ENCODE assay signal across 19 mouse cellular contexts in the genomic region with DNA sequence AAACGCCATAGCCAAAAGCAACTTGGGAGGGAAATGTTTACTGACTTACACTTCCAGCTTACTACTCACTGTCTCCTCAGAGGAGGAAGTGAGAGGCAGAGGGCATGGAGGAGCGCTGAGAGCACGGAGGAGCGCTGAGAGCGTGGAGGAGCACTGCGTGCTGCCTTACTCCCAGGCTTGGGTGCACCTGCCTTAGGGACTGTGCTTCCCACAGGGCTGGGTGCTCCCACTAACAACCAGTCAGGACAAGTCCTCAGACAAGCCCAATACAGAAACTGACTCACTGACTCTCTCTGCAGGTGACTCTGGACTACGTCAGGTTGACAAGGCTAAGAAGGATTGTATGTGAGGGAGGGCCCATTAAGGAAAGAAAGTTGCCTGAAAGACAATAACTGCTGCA. TPM values are rescaled to one million over a fixed set of nuclear protein-coding genes. Genes with fewer than 3 reads are reported as not detected.
DNase-seq lines count a peak whose midpoint lies in the region; ATAC-seq lines count a peak whose summit lies in the region.
"Had no signal": no experiment of that assay in that cellular context is flagged by ENCODE, and none has a peak within 500 bp of the region (broad histone marks: within the 10 kb centered on the region; RNA-seq: fewer than 3 reads in every experiment).

No protein-coding gene starts in this region.

- peak; percentile 92 for DNase-seq in heart, adult 11 months
- no peak for DNase-seq in heart, postnatal 4 days
- DNase-seq in urinary bladder, postnatal 14 days (ENCODE audit: low spot score), result peak; percentile 7
- DNase-seq in urinary bladder, postnatal 10 days (ENCODE audit: low spot score), result no peak
- no peak for DNase-seq in thymus, postnatal 36 days
- DNase-seq: adrenal gland, adult 2 months; adrenal gland, postnatal 14 days; B cell, adult 2 months; cerebellum, adult 11-12 months; cerebellum, adult 8-10 months; cerebellum, postnatal 10 days; cerebellum, postnatal 36 days; embryo, embryonic 11 days; gastrocnemius, postnatal 36 days had no signal

- ATAC-seq in megakaryocyte, adult 5-6 weeks (ENCODE audit: poor library complexity, severe bottlenecking), result peak; percentile 59
- ATAC-seq: forebrain, embryonic 15.5 days; hindbrain, embryonic 16.5 days; intestine, embryonic 15.5 days; Patski had no signal

RNA-seq across cellular contexts. Expression of gene Utp20, which starts 27.2 kb away (rescaled TPM):
- total RNA-seq in heart, postnatal 4 days (2021), result 10 to 100 TPM; 16.7 to 19.9 TPM
- 16.0 and 22.9 TPM in 2 replicates for total RNA-seq in megakaryocyte, adult 5-6 weeks (2015)
- total RNA-seq in megakaryocyte, adult 5-6 weeks (2017), result 11.1 and 11.2 TPM in 2 replicates

Comparison
In these comparisons a context has a peak if more than half of its experiments do, and no peak if none do; other contexts are left out.
1. DNase-seq: peak in heart, adult 11 months (single experiment) and urinary bladder, postnatal 14 days (single experiment); none in heart, postnatal 4 days (single experiment), urinary bladder, postnatal 10 days (single experiment) and thymus, postnatal 36 days (0 of 2).